Mouse (Mus musculus): ENCODE measurements around the gene Fcgrt. TPM values are rescaled to one million over a fixed set of nuclear protein-coding genes. Genes with fewer than 3 reads are reported as not detected.

Gene Fcgrt
- polyA plus RNA-seq, 1 experiment from 2014 or later = 56.4 TPM

- no peaks in the 10 kb centered on the region for H3K4me1 ChIP-seq (ENCODE audit: insufficient read depth)
- no peak overlapping the region; the same call in none of the 2 replicates for H3K9ac ChIP-seq
- no peak for TF ChIP-seq CTCF (IDR thresholded peaks at IDR 0.05; ENCODE audit: low read depth)
- peak overlapping the region; percentile 18; the same call in 1 of the 2 replicates for H3K4me2 ChIP-seq
- 69% methylated on average over 25 of the region's 25 CpGs for WGBS
- DNase-seq = peak; percentile 59
- H3K4me3 ChIP-seq (ENCODE audit: low read depth, low read length) = no peak overlapping the region
- H3K36me3 ChIP-seq (ENCODE audit: insufficient read depth) = peaks cover 66% of the 10 kb centered on the region
- H3K27ac ChIP-seq (ENCODE audit: low read depth) = peak overlapping the region; percentile 58
- H3K27me3 ChIP-seq (ENCODE audit: insufficient read depth, low read length) = no peaks in the 10 kb centered on the region
- no peak for ATAC-seq (ENCODE audit: insufficient read depth)
- no peaks in the 10 kb centered on the region for H3K9me3 ChIP-seq (ENCODE audit: low read depth, low read length)
These were observed 21.0 kb downstream of the Fcgrt start for GRCm38 (mm10) chr7:45082401-45083299.

- peak; percentile 60 for DNase-seq
- peaks cover 64% of the 10 kb centered on the region for H3K36me3 ChIP-seq (ENCODE audit: insufficient read depth)
These were observed 22.6 kb downstream of the Fcgrt start for GRCm38 (mm10) chr7:45081016-45081415.

GRCm38 (mm10) chr7:45079856-45080255 is 23.8 kb downstream of the Fcgrt start:
- TF ChIP-seq CTCF (IDR thresholded peaks at IDR 0.05; ENCODE audit: low read depth) = peak; percentile 98
- Histone ChIP-seq H3K36me3 (ENCODE audit: insufficient read depth) (peaks cover 62% of the 10 kb centered on the region), H3K9me3 (ENCODE audit: low read depth, low read length) (no peaks in the 10 kb centered on the region), H3K27ac (ENCODE audit: low read depth) (no peak overlapping the region), H3K4me2 (no peak overlapping the region), H3K27me3 (ENCODE audit: insufficient read depth, low read length) (no peaks in the 10 kb centered on the region), H3K4me3 (ENCODE audit: low read depth, low read length) (no peak overlapping the region), H3K9ac (no peak overlapping the region), H3K4me1 (ENCODE audit: insufficient read depth) (no peaks in the 10 kb centered on the region)
- ATAC-seq (ENCODE audit: insufficient read depth) (peak; percentile 25), DNase-seq (peak; percentile 97)
- under 1% methylated on average over 10 of the region's 10 CpGs for WGBS

More at GRCm38 (mm10) chr7:45081016-45081415, 22.6 kb downstream of the Fcgrt start:
- WGBS = 46% methylated on average over 5 of the region's 5 CpGs
- Histone ChIP-seq H3K4me3 (ENCODE audit: low read depth, low read length) (no peak overlapping the region), H3K9ac (no peak overlapping the region), H3K4me2 (no peak overlapping the region), H3K4me1 (ENCODE audit: insufficient read depth) (no peaks in the 10 kb centered on the region), H3K9me3 (ENCODE audit: low read depth, low read length) (no peaks in the 10 kb centered on the region), H3K27me3 (ENCODE audit: insufficient read depth, low read length) (no peaks in the 10 kb centered on the region), H3K27ac (ENCODE audit: low read depth) (no peak overlapping the region)
- TF ChIP-seq CTCF (IDR thresholded peaks at IDR 0.05; ENCODE audit: low read depth) = no peak
- ATAC-seq (ENCODE audit: insufficient read depth) = no peak

- no peaks in the 10 kb centered on the region for H3K9me3 ChIP-seq (ENCODE audit: low read depth, low read length)
- no peak overlapping the region for H3K4me3 ChIP-seq (ENCODE audit: low read depth, low read length)
- 27% methylated on average over 9 of the region's 9 CpGs for WGBS
- no peak overlapping the region for H3K4me2 ChIP-seq
- ATAC-seq (ENCODE audit: insufficient read depth) (0 out of 2 replicates have a peak, but pooled peaks have one; percentile 5), DNase-seq (peak; percentile 91)
- peaks cover 63% of the 10 kb centered on the region for H3K36me3 ChIP-seq (ENCODE audit: insufficient read depth)
- peak; percentile 88 for TF ChIP-seq CTCF (IDR thresholded peaks at IDR 0.05; ENCODE audit: low read depth)
- H3K4me1 ChIP-seq (ENCODE audit: insufficient read depth) = no peaks in the 10 kb centered on the region
- no peak overlapping the region for H3K27ac ChIP-seq (ENCODE audit: low read depth)
- no peaks in the 10 kb centered on the region for H3K27me3 ChIP-seq (ENCODE audit: insufficient read depth, low read length)
- H3K9ac ChIP-seq = no peak overlapping the region
These were observed 25.1 kb downstream of the Fcgrt start for GRCm38 (mm10) chr7:45078513-45078912.

GRCm38 (mm10) chr7:45077829-45078228 is 25.8 kb downstream of the Fcgrt start:
- Histone ChIP-seq H3K9me3 (ENCODE audit: low read depth, low read length) (no peaks in the 10 kb centered on the region), H3K9ac (no peak overlapping the region), H3K27ac (ENCODE audit: low read depth) (no peak overlapping the region), H3K4me3 (ENCODE audit: low read depth, low read length) (no peak overlapping the region), H3K36me3 (ENCODE audit: insufficient read depth) (peaks cover 56% of the 10 kb centered on the region), H3K27me3 (ENCODE audit: insufficient read depth, low read length) (no peaks in the 10 kb centered on the region), H3K4me2 (no peak overlapping the region), H3K4me1 (ENCODE audit: insufficient read depth) (no peaks in the 10 kb centered on the region)
- DNase-seq (no peak), ATAC-seq (ENCODE audit: insufficient read depth) (no peak)
- no peak for TF ChIP-seq CTCF (IDR thresholded peaks at IDR 0.05; ENCODE audit: low read depth)
- WGBS = 82% methylated on average over 2 of the region's 2 CpGs

GRCm38 (mm10) chr7:45077322-45077721 is 26.3 kb downstream of the Fcgrt start:
- ATAC-seq (ENCODE audit: insufficient read depth) (no peak), DNase-seq (no peak)
- H3K4me2 ChIP-seq = no peak overlapping the region
- H3K9ac ChIP-seq = no peak overlapping the region
- H3K9me3 ChIP-seq (ENCODE audit: low read depth, low read length) = no peaks in the 10 kb centered on the region
- no peak overlapping the region for H3K4me3 ChIP-seq (ENCODE audit: low read depth, low read length)
- no peaks in the 10 kb centered on the region for H3K27me3 ChIP-seq (ENCODE audit: insufficient read depth, low read length)
- WGBS = 85% methylated on average over 14 of the region's 14 CpGs
- H3K4me1 ChIP-seq (ENCODE audit: insufficient read depth) = no peaks in the 10 kb centered on the region
- H3K36me3 ChIP-seq (ENCODE audit: insufficient read depth) = peaks cover 51% of the 10 kb centered on the region
- TF ChIP-seq CTCF (IDR thresholded peaks at IDR 0.05; ENCODE audit: low read depth) = no peak
- no peak overlapping the region for H3K27ac ChIP-seq (ENCODE audit: low read depth)

- H3K4me3 ChIP-seq (ENCODE audit: low read depth, low read length) = no peak overlapping the region
- no peaks in the 10 kb centered on the region for H3K9me3 ChIP-seq (ENCODE audit: low read depth, low read length)
- DNase-seq (no peak), ATAC-seq (ENCODE audit: insufficient read depth) (no peak)
- no peak overlapping the region for H3K27ac ChIP-seq (ENCODE audit: low read depth)
- H3K4me1 ChIP-seq (ENCODE audit: insufficient read depth) = no peaks in the 10 kb centered on the region
- no peak overlapping the region for H3K9ac ChIP-seq
- H3K4me2 ChIP-seq = no peak overlapping the region
- peaks cover 46% of the 10 kb centered on the region for H3K36me3 ChIP-seq (ENCODE audit: insufficient read depth)
- H3K27me3 ChIP-seq (ENCODE audit: insufficient read depth, low read length) = no peaks in the 10 kb centered on the region
- 83% methylated on average over 30 of the region's 30 CpGs for WGBS
- no peak for TF ChIP-seq CTCF (IDR thresholded peaks at IDR 0.05; ENCODE audit: low read depth)
These were observed 27.1 kb downstream of the Fcgrt start for GRCm38 (mm10) chr7:45076501-45076900.
